Mouse (Mus musculus) megakaryocyte, embryonic 14.5 days (primary cell): ENCODE results near the gene Alkbh1. TPM values are rescaled to one million over a fixed set of nuclear protein-coding genes. Genes with fewer than 3 reads are reported as not detected.

Experiments used
- H3K27me3 ChIP-seq: replicated peaks from 2 replicates; pipeline ENCODE3; 2012; ENCODE audit warnings: inconsistent platforms
- H3K36me3 ChIP-seq: replicated peaks from 2 replicates; pipeline ENCODE3; 2012; ENCODE audit warnings: low read length, inconsistent platforms, mixed read lengths
- H3K4me1 ChIP-seq: 2 replicates; pipeline ENCODE4 v1.6.1; 2012; ENCODE audit warnings: inconsistent platforms
- H3K4me3 ChIP-seq: replicated peaks from 2 replicates; pipeline ENCODE3; 2012; ENCODE audit warnings: moderate library complexity, mild to moderate bottlenecking, inconsistent platforms
- H3K9me3 ChIP-seq: 2 replicates; pipeline ENCODE4 v1.6.1; 2012; ENCODE audit warnings: inconsistent platforms
- FLI1 ChIP-seq: IDR thresholded peaks from 2 replicates; pipeline ENCODE4 v1.6.1; 2012; ENCODE audit warnings: low read length, inconsistent platforms, mixed read lengths
- GATA1 ChIP-seq: IDR thresholded peaks from 3 replicates; pipeline ENCODE4 v1.6.1; 2012; ENCODE audit warnings: mixed read lengths, low read length, inconsistent platforms, borderline replicate concordance
- polyA plus RNA-seq: library from polyadenylated mRNA; stranded (reverse); fragments of >175 nt; gene quantifications from 2 replicates; pipeline ENCODE4 v1.2.3, GENCODE M21; 2012; ENCODE audit warnings: low replicate concordance; ENCODE audit not compliant: insufficient read depth

The Alkbh1 gene
- polyA plus RNA-seq, 1 experiment, result 36.7 TPM

GRCm38 (mm10) chr12:87444211-87444610, 394 bp upstream of the Alkbh1 start:
- H3K4me1 ChIP-seq, result peaks cover 42% of the 10 kb centered on the region
- H3K9me3 ChIP-seq, result no peaks in the 10 kb centered on the region
- H3K27me3 ChIP-seq, result no peaks in the 10 kb centered on the region
- TF ChIP-seq GATA1 (no peak), FLI1 (no peak)
- peaks cover 58% of the 10 kb centered on the region for H3K36me3 ChIP-seq
- peak overlapping the region; percentile 97 for H3K4me3 ChIP-seq

- peaks cover 58% of the 10 kb centered on the region for H3K36me3 ChIP-seq
- no peaks in the 10 kb centered on the region for H3K27me3 ChIP-seq
- peak overlapping the region; percentile 97 for H3K4me3 ChIP-seq
- H3K9me3 ChIP-seq, result no peaks in the 10 kb centered on the region
- TF ChIP-seq FLI1 (no peak), GATA1 (no peak)
- H3K4me1 ChIP-seq, result peaks cover 42% of the 10 kb centered on the region
Observed at GRCm38 (mm10) chr12:87443115-87443699, 610 bp downstream of the Alkbh1 start.

- H3K36me3 ChIP-seq, result peaks cover 58% of the 10 kb centered on the region
- no peaks in the 10 kb centered on the region for H3K27me3 ChIP-seq
- H3K4me1 ChIP-seq, result peaks cover 42% of the 10 kb centered on the region
- TF ChIP-seq FLI1 (no peak), GATA1 (no peak)
- peak overlapping the region; percentile 97 for H3K4me3 ChIP-seq
- no peaks in the 10 kb centered on the region for H3K9me3 ChIP-seq
Observed at GRCm38 (mm10) chr12:87442177-87443114, 1.4 kb downstream of the Alkbh1 start.

- Histone ChIP-seq H3K4me1 (peaks cover 17% of the 10 kb centered on the region), H3K27me3 (no peaks in the 10 kb centered on the region), H3K36me3 (peaks cover 97% of the 10 kb centered on the region), H3K9me3 (no peaks in the 10 kb centered on the region), H3K4me3 (no peak overlapping the region)
- no peak for TF ChIP-seq GATA1
- no peak for TF ChIP-seq FLI1
Observed at GRCm38 (mm10) chr12:87428885-87429284, 14.9 kb downstream of the Alkbh1 start.

GRCm38 (mm10) chr12:87428295-87428694, 15.5 kb downstream of the Alkbh1 start:
- Histone ChIP-seq H3K27me3 (no peaks in the 10 kb centered on the region), H3K4me3 (no peak overlapping the region), H3K36me3 (peaks cover 97% of the 10 kb centered on the region), H3K4me1 (peaks cover 23% of the 10 kb centered on the region), H3K9me3 (no peaks in the 10 kb centered on the region)
- TF ChIP-seq FLI1, result no peak
- no peak for TF ChIP-seq GATA1

- TF ChIP-seq GATA1 (no peak), FLI1 (no peak)
- Histone ChIP-seq H3K9me3 (no peaks in the 10 kb centered on the region), H3K36me3 (peaks cover 90% of the 10 kb centered on the region), H3K4me1 (peaks cover 34% of the 10 kb centered on the region), H3K4me3 (no peak overlapping the region), H3K27me3 (no peaks in the 10 kb centered on the region)
Observed at GRCm38 (mm10) chr12:87426354-87427031, 17.3 kb downstream of the Alkbh1 start.

GRCm38 (mm10) chr12:87424516-87424915, 19.3 kb downstream of the Alkbh1 start:
- no peak for TF ChIP-seq FLI1
- TF ChIP-seq GATA1, result no peak
- H3K4me1 ChIP-seq, result peaks cover 40% of the 10 kb centered on the region
- no peaks in the 10 kb centered on the region for H3K27me3 ChIP-seq
- no peaks in the 10 kb centered on the region for H3K9me3 ChIP-seq
- H3K36me3 ChIP-seq, result peaks cover 70% of the 10 kb centered on the region
- no peak overlapping the region for H3K4me3 ChIP-seq

- H3K4me3 ChIP-seq, result no peak overlapping the region
- TF ChIP-seq FLI1 (no peak), GATA1 (no peak)
- no peaks in the 10 kb centered on the region for H3K27me3 ChIP-seq
- peaks cover 44% of the 10 kb centered on the region for H3K4me1 ChIP-seq
- peaks cover 62% of the 10 kb centered on the region for H3K36me3 ChIP-seq
- H3K9me3 ChIP-seq, result no peaks in the 10 kb centered on the region
Observed at GRCm38 (mm10) chr12:87423700-87424099, 20.1 kb downstream of the Alkbh1 start.

GRCm38 (mm10) chr12:87421708-87422507, 21.9 kb downstream of the Alkbh1 start:
- Histone ChIP-seq H3K4me3 (no peak overlapping the region), H3K36me3 (peaks cover 48% of the 10 kb centered on the region), H3K9me3 (0 out of 2 replicates have a peak, but pooled peaks cover 6% of the 10 kb centered on the region), H3K4me1 (peaks cover 49% of the 10 kb centered on the region), H3K27me3 (no peaks in the 10 kb centered on the region)
- no peak for TF ChIP-seq GATA1
- no peak for TF ChIP-seq FLI1
